Mouse (Mus musculus): ENCODE results near the gene Tmem131l.

Gene Tmem131l

DNA sequence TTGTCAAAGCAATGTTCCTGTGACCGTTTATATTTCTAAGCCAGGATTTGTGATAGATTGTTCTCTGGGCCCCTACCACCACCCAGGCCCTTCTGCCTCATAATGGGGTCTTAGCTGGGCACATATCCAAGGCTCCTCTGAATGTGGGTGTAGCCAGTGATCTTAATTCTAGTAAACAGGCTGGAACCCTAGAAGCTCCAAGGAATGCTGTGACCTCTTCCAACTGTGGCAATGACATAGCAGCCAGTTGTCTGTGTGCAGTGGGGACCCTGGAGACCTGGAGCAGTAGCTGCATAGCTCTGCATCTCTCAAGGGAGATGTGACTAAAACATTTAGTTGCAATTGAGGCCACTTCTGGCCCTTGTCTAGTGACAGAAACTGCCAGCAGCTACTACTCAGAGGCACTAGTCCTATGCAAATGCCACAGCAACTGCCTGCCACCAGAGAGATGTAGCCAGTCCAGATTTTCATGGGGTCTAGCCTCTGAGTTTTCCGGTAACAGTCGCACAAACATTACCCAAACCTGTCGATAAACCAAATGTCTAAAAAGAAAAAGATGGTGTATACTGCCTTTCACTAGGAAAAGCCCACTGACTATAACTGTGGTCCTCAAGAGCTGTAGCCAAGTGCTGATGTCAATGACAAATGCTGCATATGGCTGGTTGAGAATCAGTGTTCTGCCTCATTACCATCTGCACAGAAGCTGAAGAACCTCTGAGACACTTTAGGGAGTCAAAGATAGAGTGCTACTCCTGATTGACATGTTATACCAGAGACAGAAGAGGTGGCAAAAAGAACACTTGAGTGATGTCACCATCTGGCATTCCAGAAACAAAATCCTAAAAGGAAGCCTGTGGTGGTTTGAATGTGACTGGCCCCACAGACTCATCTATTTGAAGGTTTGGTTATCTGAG lies 61.2 kb downstream of the Tmem131l start:
- DNase-seq (ENCODE audit: low read depth, low spot score): no peak

- no peak for DNase-seq (ENCODE audit: low read depth, low spot score)
Measured at GRCm38 (mm10) chr3:83977817-83978216, 62.2 kb downstream of the Tmem131l start.

DNA sequence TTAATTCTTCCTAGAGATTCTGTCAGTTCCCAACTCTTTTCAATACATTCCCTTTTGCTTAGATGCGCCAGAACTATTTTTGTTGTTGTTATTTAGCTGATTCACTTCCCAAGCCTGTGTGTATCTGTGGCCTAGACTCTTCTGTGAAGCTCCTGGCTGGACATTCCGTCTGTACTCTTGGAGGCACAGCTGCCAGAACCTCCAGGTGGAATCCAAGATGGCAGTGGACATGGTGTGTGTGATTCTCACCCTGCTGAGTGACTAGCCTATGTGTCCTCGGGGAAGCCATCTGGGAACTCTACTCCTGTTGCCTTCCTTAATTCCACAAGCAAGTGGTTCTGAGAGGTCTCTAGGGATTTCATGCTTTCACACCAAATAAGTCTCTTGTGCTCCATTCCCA lies 63.8 kb downstream of the Tmem131l start:
- no peak for DNase-seq (ENCODE audit: low read depth, low spot score)

GRCm38 (mm10) chr3:83973339-83973738 lies 66.6 kb downstream of the Tmem131l start:
- no peak for DNase-seq (ENCODE audit: low read depth, low spot score)

- DNase-seq (ENCODE audit: low read depth, low spot score): no peak
Measured at GRCm38 (mm10) chr3:83970629-83971028, 69.3 kb downstream of the Tmem131l start.

- DNase-seq (ENCODE audit: low read depth, low spot score): peak; percentile 19
Measured at GRCm38 (mm10) chr3:83969081-83969480, 70.9 kb downstream of the Tmem131l start.

- no peak for DNase-seq (ENCODE audit: low read depth, low spot score)
Measured at GRCm38 (mm10) chr3:83967791-83968190, 72.2 kb downstream of the Tmem131l start.

DNA sequence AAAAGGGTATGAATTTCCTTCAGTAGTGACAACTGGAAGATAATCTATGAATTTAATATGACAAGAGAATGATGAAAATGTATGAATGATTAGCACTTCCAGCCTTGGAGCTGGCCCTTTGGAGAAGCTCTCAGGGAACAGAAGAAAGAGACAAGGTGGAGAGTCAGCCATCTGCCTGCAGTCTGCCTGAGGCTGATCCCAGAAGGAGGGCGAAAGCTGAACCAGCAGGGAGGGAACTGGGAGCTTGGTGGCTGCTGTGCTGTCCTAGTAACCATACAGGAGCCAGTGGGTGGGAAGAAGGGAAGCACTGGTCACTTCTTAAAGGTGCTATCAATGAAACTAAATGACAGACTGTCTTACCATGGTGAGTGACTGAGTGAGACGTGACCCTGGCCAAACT lies 74.6 kb downstream of the Tmem131l start:
- no peak for DNase-seq (ENCODE audit: low read depth, low spot score)

- no peak for DNase-seq (ENCODE audit: low read depth, low spot score)
Measured at GRCm38 (mm10) chr3:83963705-83964104, 76.3 kb downstream of the Tmem131l start.

- DNase-seq (ENCODE audit: low read depth, low spot score): no peak
Measured at GRCm38 (mm10) chr3:83962571-83962970, 77.4 kb downstream of the Tmem131l start.

- DNase-seq (ENCODE audit: low read depth, low spot score): no peak
Measured at GRCm38 (mm10) chr3:83962076-83962475, 77.9 kb downstream of the Tmem131l start.

DNA sequence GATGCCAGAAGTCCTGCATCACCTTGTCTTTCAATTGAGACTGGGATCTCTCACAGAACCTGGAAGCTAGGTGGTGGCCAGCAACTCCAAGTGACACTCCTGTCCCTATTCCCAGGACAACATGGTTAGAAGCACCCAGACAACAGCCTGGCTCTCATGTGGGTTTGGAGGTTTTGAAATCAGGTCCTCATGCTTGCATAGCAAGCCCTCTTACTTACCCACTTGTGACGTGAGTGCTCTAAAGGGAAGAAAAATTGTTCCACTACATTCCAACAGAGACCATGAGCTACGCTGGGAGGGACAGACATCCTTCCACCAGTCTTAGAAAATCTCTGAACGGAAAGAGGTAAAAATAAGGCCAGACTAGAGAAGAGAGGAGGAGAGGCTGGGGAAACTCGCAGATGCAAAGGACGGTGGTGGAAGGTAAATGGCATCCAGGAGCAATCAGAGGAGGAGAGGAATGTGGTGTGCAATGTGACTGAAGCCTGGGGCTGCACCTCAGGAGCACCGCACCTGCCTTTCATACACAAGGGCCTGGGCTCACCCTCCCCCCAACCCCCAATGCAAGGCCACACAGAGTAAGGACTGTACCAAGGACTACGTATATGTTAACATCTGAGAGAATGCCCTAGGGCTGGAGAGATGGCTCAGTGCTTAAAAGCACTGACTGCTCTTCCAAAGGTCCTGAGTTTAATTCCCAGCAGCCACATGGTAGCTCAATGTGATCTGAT lies 80.9 kb downstream of the Tmem131l start:
- no peak for DNase-seq (ENCODE audit: low read depth, low spot score)

DNA sequence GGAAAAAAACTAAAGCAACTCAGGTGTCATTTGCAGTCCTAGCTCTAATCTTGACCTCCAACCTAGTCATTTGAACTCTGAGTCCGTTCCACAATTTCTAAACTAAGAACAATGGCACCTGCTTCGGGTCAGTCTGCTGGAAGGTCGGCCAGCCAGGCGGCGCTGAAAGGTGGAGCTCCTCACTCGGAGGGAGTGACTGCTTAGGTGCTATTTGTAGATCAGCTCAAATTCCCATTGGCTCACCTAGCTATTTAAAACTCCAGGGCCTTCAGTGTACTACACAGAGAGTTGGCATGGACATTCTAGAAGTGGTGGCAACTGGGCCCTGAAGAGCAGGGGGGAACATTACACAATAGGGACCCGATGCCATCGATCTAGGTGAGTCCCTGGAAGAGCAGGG lies 86.1 kb downstream of the Tmem131l start:
- no peak for DNase-seq (ENCODE audit: low read depth, low spot score)

- DNase-seq (ENCODE audit: low read depth, low spot score): no peak
Measured at GRCm38 (mm10) chr3:83948801-83949200, 91.2 kb downstream of the Tmem131l start.

GRCm38 (mm10) chr3:83947476-83948245 lies 92.3 kb downstream of the Tmem131l start:
- no peak for DNase-seq (ENCODE audit: low read depth, low spot score)

DNA sequence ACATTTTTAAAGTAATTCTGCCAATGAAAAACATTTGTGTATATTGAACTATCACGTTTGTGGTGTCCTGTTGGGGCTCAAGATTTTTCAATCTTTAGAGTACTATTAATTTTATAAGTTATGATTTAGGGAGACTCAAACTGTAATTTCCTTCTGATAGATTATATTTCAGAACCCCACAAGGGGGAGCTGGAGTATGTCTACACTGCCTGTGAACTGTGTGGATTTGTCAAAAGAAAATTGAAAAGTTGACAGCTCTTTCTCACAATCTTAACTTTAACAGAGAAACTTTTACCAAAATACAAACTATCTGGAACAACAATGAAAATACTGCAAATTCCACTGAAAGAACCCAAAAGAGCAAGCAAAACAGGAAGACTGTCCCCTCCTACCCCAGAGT lies 93.1 kb downstream of the Tmem131l start:
- DNase-seq (ENCODE audit: low read depth, low spot score): peak; percentile 35

- DNase-seq (ENCODE audit: low read depth, low spot score): peak; percentile 13
Measured at GRCm38 (mm10) chr3:83943691-83944090, 96.3 kb downstream of the Tmem131l start.

DNA sequence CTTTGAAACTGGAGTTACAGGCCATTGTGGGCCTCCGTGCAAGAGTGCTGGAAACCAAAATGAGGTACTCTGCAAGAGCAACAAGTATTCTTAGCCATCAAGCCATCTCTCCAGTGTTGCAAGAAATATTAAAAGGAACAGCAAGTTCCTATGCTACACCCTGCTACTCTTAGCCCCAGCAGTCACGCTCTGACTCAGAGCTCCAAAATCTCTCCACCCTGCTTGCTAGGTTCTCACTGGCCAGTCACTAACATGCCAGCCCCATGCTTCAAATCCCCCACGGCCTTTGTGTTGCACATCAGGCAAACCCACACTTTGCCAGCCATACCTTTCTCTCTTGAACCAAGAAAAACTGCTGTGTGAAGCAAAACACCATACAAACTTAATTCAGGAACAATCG lies 96.8 kb downstream of the Tmem131l start:
- DNase-seq (ENCODE audit: low read depth, low spot score): no peak

DNA sequence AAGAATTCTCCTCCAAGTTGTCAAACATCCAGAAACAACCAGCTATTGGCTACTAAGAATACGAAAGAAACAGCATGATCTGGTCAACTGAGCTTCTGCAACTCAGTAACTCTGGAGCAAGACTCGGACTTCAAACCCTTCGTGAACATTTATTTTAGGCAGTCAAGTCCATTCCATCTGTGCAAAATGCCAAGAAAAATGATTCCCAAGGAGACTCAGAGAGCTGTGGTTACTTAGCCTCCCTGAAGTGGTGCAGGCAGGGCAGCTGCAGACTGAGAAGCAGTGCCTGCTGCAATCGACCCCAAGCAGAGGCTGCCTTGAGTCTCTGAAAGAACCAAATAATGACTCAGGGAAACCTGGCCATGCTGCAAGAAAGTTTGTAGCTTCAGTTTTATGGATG lies 98.1 kb downstream of the Tmem131l start:
- DNase-seq (ENCODE audit: low read depth, low spot score): no peak

GRCm38 (mm10) chr3:83938871-83939270 lies 101.1 kb downstream of the Tmem131l start:
- no peak for DNase-seq (ENCODE audit: low read depth, low spot score)

- DNase-seq (ENCODE audit: low read depth, low spot score): no peak
Measured at GRCm38 (mm10) chr3:83934514-83934913, 105.5 kb downstream of the Tmem131l start.

All from A20 (cell line).